Mouse (Mus musculus) heart, adult 2 months (tissue): Measurements from ENCODE around the gene Ankrd33b.

Experiments
- CTCF ChIP-seq: fragments of 200-600 bp; IDR thresholded peaks from 2 replicates; pipeline ENCODE4 v1.8.1; 2022; ENCODE audit warnings: antibody characterized with exemption, mild to moderate bottlenecking, moderate library complexity
- EP300 ChIP-seq: fragments of 200-500 bp; IDR thresholded peaks from 2 replicates; pipeline ENCODE4 v1.6.1; 2011; ENCODE audit warnings: low read depth, low read length, control low read depth; ENCODE audit not compliant: insufficient read depth
- POLR2A ChIP-seq: fragments of 200-500 bp; IDR thresholded peaks from 2 replicates; pipeline ENCODE4 v1.6.1; 2011; ENCODE audit warnings: mild to moderate bottlenecking, low read depth, low read length, control low read depth; ENCODE audit not compliant: insufficient read depth

GRCm38 (mm10) chr15:31363981-31364361, 3.6 kb downstream of the Ankrd33b start:
- no peak for TF ChIP-seq POLR2A
- no peak for TF ChIP-seq CTCF
- TF ChIP-seq EP300: no peak
